9 mouse cellular contexts compared by ENCODE assay signal in genomic region chr2:173276859-173277258, GRCm38 (mm10). TPM values are rescaled to one million over a fixed set of nuclear protein-coding genes. Genes with fewer than 3 reads are reported as not detected.
A peak's percentile ranks its signal among the peaks of the same experiment; 100 is the strongest.
DNase-seq lines count a peak whose midpoint lies in the region; ATAC-seq and TF ChIP-seq lines count a peak whose summit lies in the region.
"Had no signal": no experiment of that assay in that cellular context is flagged by ENCODE, and none has a peak within 500 bp of the region (broad histone marks: within the 10 kb centered on the region; RNA-seq: fewer than 3 reads in every experiment).

No protein-coding gene starts in this region.

- no peaks in the 10 kb centered on the region for H3K27me3 ChIP-seq in forebrain, postnatal 0 days (ENCODE audit: insufficient read depth, low read length)
- no peaks in the 10 kb centered on the region for H3K27me3 ChIP-seq in midbrain, embryonic 14.5 days (ENCODE audit: control insufficient read depth, insufficient read depth, low read length)

- DNase-seq in gastrocnemius, adult 18-20 months (ENCODE audit: low spot score) = peak; percentile 20
- DNase-seq in gastrocnemius, postnatal 10 days = no peak
- peak; percentile 65 for DNase-seq in ES-CJ7 (ENCODE audit: low read depth, low spot score)
- DNase-seq in forebrain, postnatal 0 days = no peak
- DNase-seq in kidney, postnatal 25 days = peak; percentile 64 to 74
- DNase-seq in midbrain, embryonic 14.5 days = peak; percentile 62
- no peak for DNase-seq in urinary bladder, adult 18-20 months (ENCODE audit: low spot score in 2 of 2)
- DNase-seq in left cerebral cortex, postnatal 36 days (ENCODE audit: low spot score in 2 of 2) = no peak

- H3K27ac ChIP-seq in forebrain, postnatal 0 days (ENCODE audit: low read depth, low read length) = peak overlapping the region; percentile 89
- peak overlapping the region; percentile 90; the same call in 1 of the 2 replicates for H3K27ac ChIP-seq in midbrain, embryonic 14.5 days (replicated peaks; ENCODE audit: low read depth, low read length)

- H3K9ac ChIP-seq in forebrain, postnatal 0 days = peak overlapping the region; percentile 99
- H3K9ac ChIP-seq in midbrain, embryonic 14.5 days (replicated peaks; ENCODE audit: low read length) = peak overlapping the region; percentile 99

- H3K4me3 ChIP-seq in forebrain, postnatal 0 days (ENCODE audit: low read depth, low read length) = peak overlapping the region; percentile 96
- H3K4me3 ChIP-seq in midbrain, embryonic 14.5 days (replicated peaks; ENCODE audit: low read depth, low read length) = peak overlapping the region; percentile 49

- H3K4me2 ChIP-seq in forebrain, postnatal 0 days (ENCODE audit: low read depth) = peak overlapping the region; percentile 76
- H3K4me2 ChIP-seq in midbrain, embryonic 14.5 days (ENCODE audit: low read length) = peak overlapping the region; percentile 81

- no peaks in the 10 kb centered on the region for H3K9me3 ChIP-seq in forebrain, postnatal 0 days (ENCODE audit: low read length)
- no peaks in the 10 kb centered on the region for H3K9me3 ChIP-seq in midbrain, embryonic 14.5 days (ENCODE audit: control insufficient read depth, low read length)

- H3K36me3 ChIP-seq in forebrain, postnatal 0 days (ENCODE audit: insufficient read depth) = no peaks in the 10 kb centered on the region
- H3K36me3 ChIP-seq in midbrain, embryonic 14.5 days (ENCODE audit: control insufficient read depth, insufficient read depth, low read length) = no peaks in the 10 kb centered on the region
- H3K36me3 ChIP-seq: G1E had no signal

- TF ChIP-seq CTCF in forebrain, postnatal 0 days (IDR thresholded peaks at IDR 0.05; ENCODE audit: low read depth) = no peak

- 3% methylated on average over 12 of the region's 12 CpGs for WGBS in forebrain, postnatal 0 days
- 3% methylated on average over 12 of the region's 12 CpGs for WGBS in midbrain, embryonic 14.5 days

- intact Hi-C loops in left cerebral cortex, postnatal 36 days (cut with DNase I) = loop anchor here (2.0 kb wide), 1 partner anchor 24 kb away; no protein-coding TSS in a partner anchor

- peak; percentile 12 for ATAC-seq in forebrain, postnatal 0 days
- peak; percentile 19 for ATAC-seq in midbrain, embryonic 14.5 days (ENCODE audit: low FRiP score, low TSS enrichment)

- H3K4me1 ChIP-seq in forebrain, postnatal 0 days (ENCODE audit: insufficient read depth) = peaks cover 14% of the 10 kb centered on the region; the same call in 1 of the 2 replicates
- H3K4me1 ChIP-seq in midbrain, embryonic 14.5 days (ENCODE audit: control insufficient read depth, insufficient read depth, low read length) = peaks cover 31% of the 10 kb centered on the region

RNA-seq across cellular contexts. Expression of gene Pmepa1, which starts 0.5 kb away (rescaled TPM):
- 10 to 100 TPM; 17.2 to 31.9 TPM for total RNA-seq in gastrocnemius, adult 18-20 months (2021)
- 10 to 100 TPM; 15.8 to 19.8 TPM for total RNA-seq in gastrocnemius, postnatal 10 days (2021)
- total RNA-seq in forebrain, postnatal 0 days (2014; rRNA removed) = 6.9 and 8.5 TPM in 2 replicates
- 2.5 and 3.1 TPM in 2 replicates for polyA plus RNA-seq in forebrain, postnatal 0 days (2015; fragmentation: Nextera tagmentation; extraction: Ambion mirVana)
- 5.7 and 6.4 TPM in 2 replicates for polyA plus RNA-seq in midbrain, embryonic 14.5 days (2014; fragmentation: Nextera tagmentation; extraction: Ambion mirVana)
- 10 to 100 TPM; 38.2 to 50.7 TPM for total RNA-seq in left cerebral cortex, postnatal 36 days (2021)
- polyA plus RNA-seq: G1E had no signal

RNA-seq across cellular contexts. Expression of gene Zbp1, which starts 58.1 kb away (rescaled TPM):
- total RNA-seq in gastrocnemius, adult 18-20 months (2021) = under 1 TPM in 1 of 2 experiments, not detected in 1; 0.47 TPM
- under 1 TPM in 1 of 2 experiments, not detected in 1; 0.09 TPM for total RNA-seq in gastrocnemius, postnatal 10 days (2021)
- total RNA-seq in forebrain, postnatal 0 days (2014; rRNA removed) = 0.52 TPM in 1 of 2 replicates, not detected in the other
- polyA plus RNA-seq in forebrain, postnatal 0 days (2015; fragmentation: Nextera tagmentation; extraction: Ambion mirVana) = 0.44 and 0.45 TPM in 2 replicates
- polyA plus RNA-seq in midbrain, embryonic 14.5 days (2014; fragmentation: Nextera tagmentation; extraction: Ambion mirVana) = 1.7 TPM in 1 of 2 replicates, not detected in the other
- total RNA-seq in left cerebral cortex, postnatal 36 days (2021) = not detected
- polyA plus RNA-seq: G1E had no signal

Comparison
In these comparisons a context has a peak if more than half of its experiments do, and no peak if none do; other contexts are left out.
1. DNase-seq: peak in gastrocnemius, adult 18-20 months (single experiment), ES-CJ7 (single experiment), kidney, postnatal 25 days (2 of 2) and midbrain, embryonic 14.5 days (single experiment); none in gastrocnemius, postnatal 10 days (single experiment), forebrain, postnatal 0 days (single experiment), urinary bladder, adult 18-20 months (0 of 2) and left cerebral cortex, postnatal 36 days (0 of 2).